Mouse (Mus musculus): ENCODE data around the gene Mucl3.

- TF ChIP-seq CTCF (IDR thresholded peaks at IDR 0.05; ENCODE audit: extremely low read depth, insufficient read length, insufficient replicate concordance, low read depth, low read length) (no peak), POLR2A (IDR thresholded peaks at IDR 0.05; ENCODE audit: low read depth, low read length) (no peak)
These were observed 4.1 kb downstream of the Mucl3 start for GRCm38 (mm10) chr17:35639352-35639751.

Measured in small intestine, adult 2 months (tissue).